ENCODE assay signal across 9 mouse cellular contexts in genomic region chr1:120006844-120007790, GRCm38 (mm10). TPM values are rescaled to one million over a fixed set of nuclear protein-coding genes. Genes with fewer than 3 reads are reported as not detected.
DNase-seq lines count a peak whose midpoint lies in the region; ATAC-seq lines count a peak whose summit lies in the region.
"Had no signal": no experiment of that assay in that cellular context is flagged by ENCODE, and none has a peak within 500 bp of the region (broad histone marks: within the 10 kb centered on the region; RNA-seq: fewer than 3 reads in every experiment).

Gene Sctr, plus strand, starts transcription at chr1:120006894.

- peak within 1 kb of the TSS; percentile 44 for H3K9ac ChIP-seq in heart, embryonic 15.5 days
- peak within 1 kb of the TSS; percentile 63 for H3K9ac ChIP-seq in hindbrain, embryonic 11.5 days (ENCODE audit: low read depth, low read length)
- peak within 1 kb of the TSS; percentile 56 for H3K9ac ChIP-seq in midbrain, embryonic 12.5 days (replicated peaks)

- no peak for DNase-seq in heart, postnatal 25 days (ENCODE audit: low spot score)
- no peak for DNase-seq in adrenal gland, postnatal 4 days (ENCODE audit: low spot score in 2 of 2)
- peak; percentile 70 for DNase-seq in hindbrain, embryonic 11.5 days (ENCODE audit: low spot score)
- DNase-seq in spleen, adult 12 weeks (ENCODE audit: low spot score), result no peak
- no peak for DNase-seq in gastrocnemius, postnatal 36 days
- DNase-seq in thymus, postnatal 0 days (ENCODE audit: low spot score), result no peak

- H3K27me3 ChIP-seq in heart, embryonic 15.5 days, result peaks cover 25% of the 10 kb centered on the region
- peaks cover 9% of the 10 kb centered on the region for H3K27me3 ChIP-seq in hindbrain, embryonic 11.5 days (ENCODE audit: control insufficient read depth, insufficient read depth, low read length)
- peaks cover 33% of the 10 kb centered on the region for H3K27me3 ChIP-seq in midbrain, embryonic 12.5 days

- no peaks in the 10 kb centered on the region for H3K36me3 ChIP-seq in heart, embryonic 15.5 days
- no peaks in the 10 kb centered on the region for H3K36me3 ChIP-seq in hindbrain, embryonic 11.5 days (ENCODE audit: control insufficient read depth, insufficient read depth, low read length)
- H3K36me3 ChIP-seq in midbrain, embryonic 12.5 days, result no peaks in the 10 kb centered on the region
- H3K36me3 ChIP-seq: G1E had no signal

- intact Hi-C loops in heart, postnatal 25 days (cut with DNase I), result no loop called here
- intact Hi-C loops in gastrocnemius, postnatal 36 days (cut with DNase I), result no loop called here

- peak within 1 kb of the TSS; percentile 47 for H3K4me3 ChIP-seq in heart, embryonic 15.5 days
- peak within 1 kb of the TSS; percentile 40 for H3K4me3 ChIP-seq in hindbrain, embryonic 11.5 days (ENCODE audit: low read depth, low read length)
- H3K4me3 ChIP-seq in midbrain, embryonic 12.5 days, result peak within 1 kb of the TSS; percentile 50

- H3K4me2 ChIP-seq in heart, embryonic 15.5 days, result peak within 1 kb of the TSS; percentile 81
- H3K4me2 ChIP-seq in hindbrain, embryonic 11.5 days (replicated peaks; ENCODE audit: low read depth, low read length), result peak within 1 kb of the TSS; percentile 79
- peak within 1 kb of the TSS; percentile 78 for H3K4me2 ChIP-seq in midbrain, embryonic 12.5 days (replicated peaks)

- no peaks in the 10 kb centered on the region for H3K9me3 ChIP-seq in heart, embryonic 15.5 days (replicated peaks)
- H3K9me3 ChIP-seq in hindbrain, embryonic 11.5 days (ENCODE audit: control insufficient read depth, low read length), result no peaks in the 10 kb centered on the region
- no peaks in the 10 kb centered on the region for H3K9me3 ChIP-seq in midbrain, embryonic 12.5 days
- H3K9me3 ChIP-seq: G1E had no signal

- WGBS in heart, embryonic 15.5 days, result 2% methylated on average over 39 of the region's 39 CpGs
- WGBS in hindbrain, embryonic 11.5 days, result under 1% methylated on average over 39 of the region's 39 CpGs
- under 1% methylated on average over 39 of the region's 39 CpGs for WGBS in midbrain, embryonic 12.5 days

- peaks cover 15% of the 10 kb centered on the region for H3K4me1 ChIP-seq in heart, embryonic 15.5 days (replicated peaks)
- no peaks in the 10 kb centered on the region; the same call in 1 of the 2 replicates for H3K4me1 ChIP-seq in hindbrain, embryonic 11.5 days (replicated peaks; ENCODE audit: control insufficient read depth, insufficient read depth, low read length)
- peaks cover 14% of the 10 kb centered on the region; the same call in 1 of the 2 replicates for H3K4me1 ChIP-seq in midbrain, embryonic 12.5 days

- no peak; the same call in 1 of the 2 replicates for ATAC-seq in heart, embryonic 15.5 days (replicated peaks; ENCODE audit: insufficient number of reproducible peaks, insufficient read depth, low FRiP score, low read depth)
- ATAC-seq in hindbrain, embryonic 11.5 days (ENCODE audit: low FRiP score), result peak; percentile 92
- peak; percentile 86 for ATAC-seq in midbrain, embryonic 12.5 days (ENCODE audit: low FRiP score, low read depth)

- H3K27ac ChIP-seq in heart, embryonic 15.5 days, result no peak within 1 kb of the TSS
- H3K27ac ChIP-seq in hindbrain, embryonic 11.5 days (ENCODE audit: low read depth, low read length), result no peak within 1 kb of the TSS
- H3K27ac ChIP-seq in midbrain, embryonic 12.5 days (replicated peaks), result no peak within 1 kb of the TSS

RNA-seq across cellular contexts. Expression of gene Sctr, which starts in this region (rescaled TPM):
- 0.27 TPM in 1 of 2 replicates, not detected in the other for polyA plus RNA-seq in heart, embryonic 15.5 days (2015; fragmentation: Nextera tagmentation; extraction: Ambion mirVana)
- total RNA-seq in heart, postnatal 25 days (2021), result not detected
- 10 to 100 TPM; 15.5 to 19.7 TPM for total RNA-seq in adrenal gland, postnatal 4 days (2021)
- polyA plus RNA-seq in hindbrain, embryonic 11.5 days (2014; fragmentation: Nextera tagmentation; extraction: Ambion mirVana), result 0.31 and 0.73 TPM in 2 replicates
- 0.73 and 0.87 TPM in 2 replicates for polyA plus RNA-seq in midbrain, embryonic 12.5 days (2016; fragmentation: Nextera tagmentation; extraction: Ambion mirVana)
- 1 to 10 TPM; 3.2 to 3.7 TPM for total RNA-seq in gastrocnemius, postnatal 36 days (2021)
- 0.23 TPM in 1 of 2 replicates, not detected in the other for polyA plus RNA-seq in thymus, postnatal 0 days (2015; fragmentation: Nextera tagmentation; extraction: Ambion mirVana)
- total RNA-seq: G1E had no signal
- polyA plus RNA-seq: G1E had no signal

Comparison
In these comparisons a context has a peak if more than half of its experiments do, and no peak if none do; other contexts are left out.
1. RNA of gene Sctr (total RNA-seq): 15.5 to 19.7 TPM in adrenal gland, postnatal 4 days and 3.2 to 3.7 TPM in gastrocnemius, postnatal 36 days; not detected in heart, postnatal 25 days; every median in the first group is over 4 times any median in the second.
2. Peak in DNase-seq, ATAC-seq, H3K4me3 ChIP-seq, H3K9ac ChIP-seq and H3K4me2 ChIP-seq in hindbrain, embryonic 11.5 days; RNA of the gene not detected or under 1 TPM.
3. Peak in ATAC-seq, H3K4me3 ChIP-seq, H3K9ac ChIP-seq and H3K4me2 ChIP-seq in midbrain, embryonic 12.5 days; RNA of the gene not detected or under 1 TPM.
4. Peak in every context shown above with its lines, with median percentiles within 50 percentile points of each other: H3K4me2 ChIP-seq, H3K4me3 ChIP-seq and H3K9ac ChIP-seq.